Mouse (Mus musculus) E14TG2a.4 (cell line): ENCODE results near the gene Tekt3.

ENCODE experiments used
- H3K27me3 ChIP-seq: 2 replicates; pipeline ENCODE4 v1.6.1; 2014; ENCODE audit warnings: low read length, control low read depth; ENCODE audit not compliant: insufficient read depth
- H3K36me3 ChIP-seq: 2 replicates; pipeline ENCODE4 v1.6.1; 2014; ENCODE audit warnings: low read length, control low read depth; ENCODE audit not compliant: insufficient read depth
- H3K4me1 ChIP-seq: replicated peaks from 2 replicates; pipeline ENCODE4 v1.6.1; 2014; ENCODE audit warnings: low read depth, low read length, control low read depth
- H3K4me3 ChIP-seq: replicated peaks from 2 replicates; pipeline ENCODE4 v1.5.1; 2014; ENCODE audit warnings: mild to moderate bottlenecking, low read length
- H3K9me3 ChIP-seq: 2 replicates; pipeline ENCODE4 v1.6.1; 2014; ENCODE audit warnings: low read length, control low read depth
- CTCF ChIP-seq: conservative IDR thresholded peaks from 2 replicates; pipeline ENCODE4 v1.5.1; 2014; ENCODE audit warnings: low read length
- NANOG ChIP-seq: IDR thresholded peaks from 2 replicates; pipeline ENCODE4 v1.6.1; 2014; ENCODE audit warnings: borderline replicate concordance, low read length, mixed read lengths
- POU5F1 ChIP-seq: IDR thresholded peaks from 2 replicates; pipeline ENCODE4 v1.6.1; 2014; ENCODE audit warnings: low read length, borderline replicate concordance

Tekt3 gene

DNA sequence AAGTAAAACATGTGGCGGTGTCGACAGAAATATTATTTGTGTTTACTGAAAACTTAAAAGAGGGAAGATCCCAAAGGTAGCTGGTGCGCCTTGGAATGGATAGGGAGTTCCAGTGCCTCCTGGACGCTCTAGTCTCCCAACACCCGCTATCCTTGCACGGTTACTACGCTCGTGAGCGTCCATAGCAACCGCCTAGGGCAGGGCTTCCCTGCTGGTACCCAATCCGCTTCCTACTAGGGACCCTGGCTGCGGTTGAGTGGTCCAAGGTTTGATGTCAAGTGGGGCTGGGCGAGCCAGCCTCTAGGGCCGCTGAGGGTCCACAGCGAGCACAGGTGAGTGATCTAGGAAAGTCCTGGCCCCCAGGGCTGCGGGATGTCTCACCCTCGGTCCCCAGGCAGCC, at the start of gene Tekt3:
Tekt3 (plus strand) TSS at position 209 of the 400 bp plus-strand sequence.
- Histone ChIP-seq H3K4me3 (0 out of 2 replicates have a peak within 1 kb of the TSS, but pooled peaks have one; percentile 17), H3K36me3 (no peaks in the 10 kb centered on the region), H3K9me3 (no peaks in the 10 kb centered on the region), H3K4me1 (peaks cover 4% of the 10 kb centered on the region), H3K27me3 (peaks cover 6% of the 10 kb centered on the region; the same call in 1 of the 2 replicates)
- no peak for TF ChIP-seq NANOG
- no peak for TF ChIP-seq POU5F1
- no peak for TF ChIP-seq CTCF

DNA sequence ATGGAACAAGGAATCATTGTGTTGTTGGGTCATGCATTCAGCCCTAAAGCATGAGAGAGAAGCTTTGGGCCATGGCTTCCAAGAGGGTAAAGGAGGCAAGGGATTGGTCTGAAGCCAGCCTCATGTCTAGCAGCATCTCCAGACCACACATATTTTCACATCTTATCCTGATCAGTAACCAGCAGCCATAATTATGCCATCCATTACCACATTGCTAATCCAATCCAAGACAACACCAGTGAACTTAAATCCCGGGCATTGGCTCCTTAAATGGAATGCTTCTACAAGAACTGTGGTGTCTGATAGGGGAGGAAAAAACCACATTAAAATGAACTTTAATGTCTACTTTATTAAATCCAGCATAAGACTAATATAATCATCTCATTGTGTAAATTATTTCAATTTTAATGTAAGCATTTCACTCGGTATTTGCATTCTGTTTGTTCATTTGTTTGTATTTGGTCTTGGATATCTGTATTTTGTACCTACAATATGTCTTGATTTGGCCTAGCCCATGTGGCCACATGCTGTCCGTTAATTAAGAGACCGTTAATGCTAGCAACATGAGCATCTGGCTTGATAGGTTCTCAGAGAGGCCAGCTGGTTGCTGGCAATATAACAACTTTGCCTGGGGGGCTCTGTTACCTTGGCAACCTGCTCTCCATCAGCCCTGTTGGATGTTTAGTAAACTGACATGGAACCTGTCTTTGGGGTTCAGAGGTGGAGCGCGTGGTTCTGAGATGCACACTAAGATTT, 43.9 kb upstream of the Tekt3 start:
- no peaks in the 10 kb centered on the region for H3K27me3 ChIP-seq
- no peak overlapping the region for H3K4me3 ChIP-seq
- H3K4me1 ChIP-seq = no peaks in the 10 kb centered on the region
- TF ChIP-seq NANOG = no peak
- TF ChIP-seq POU5F1 = no peak
- TF ChIP-seq CTCF = no peak
- H3K9me3 ChIP-seq = no peaks in the 10 kb centered on the region
- H3K36me3 ChIP-seq = no peaks in the 10 kb centered on the region

DNA sequence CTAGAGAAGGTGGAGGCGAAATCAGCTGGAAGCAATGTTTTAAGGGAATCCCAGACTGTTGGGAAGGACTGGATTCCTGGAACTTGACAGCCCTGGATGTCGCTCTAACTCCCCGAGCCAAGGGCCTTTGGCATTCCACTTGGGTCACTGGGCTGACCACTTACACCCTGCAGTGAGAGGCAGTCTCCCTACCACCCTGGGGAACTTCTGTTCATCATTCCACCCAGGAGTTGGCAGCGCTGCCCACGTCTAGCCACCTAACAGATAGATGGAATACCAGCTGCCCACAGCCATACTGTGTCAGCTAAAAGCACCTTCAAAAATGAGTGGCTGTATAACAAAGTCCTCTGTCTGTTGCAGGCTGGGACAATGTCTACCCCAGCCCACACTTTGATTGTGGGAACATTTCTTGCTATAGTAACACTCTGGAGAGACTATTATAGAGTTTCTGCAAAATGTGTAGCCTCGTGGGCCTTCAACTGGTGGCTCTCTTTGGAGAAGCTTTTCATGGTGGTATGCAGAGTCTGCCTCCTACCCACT, 43.3 kb upstream of the Tekt3 start:
- H3K4me1 ChIP-seq = no peaks in the 10 kb centered on the region
- TF ChIP-seq POU5F1 = no peak
- no peak for TF ChIP-seq NANOG
- TF ChIP-seq CTCF = no peak
- H3K9me3 ChIP-seq = no peaks in the 10 kb centered on the region
- no peaks in the 10 kb centered on the region for H3K36me3 ChIP-seq
- no peak overlapping the region for H3K4me3 ChIP-seq
- H3K27me3 ChIP-seq = no peaks in the 10 kb centered on the region

DNA sequence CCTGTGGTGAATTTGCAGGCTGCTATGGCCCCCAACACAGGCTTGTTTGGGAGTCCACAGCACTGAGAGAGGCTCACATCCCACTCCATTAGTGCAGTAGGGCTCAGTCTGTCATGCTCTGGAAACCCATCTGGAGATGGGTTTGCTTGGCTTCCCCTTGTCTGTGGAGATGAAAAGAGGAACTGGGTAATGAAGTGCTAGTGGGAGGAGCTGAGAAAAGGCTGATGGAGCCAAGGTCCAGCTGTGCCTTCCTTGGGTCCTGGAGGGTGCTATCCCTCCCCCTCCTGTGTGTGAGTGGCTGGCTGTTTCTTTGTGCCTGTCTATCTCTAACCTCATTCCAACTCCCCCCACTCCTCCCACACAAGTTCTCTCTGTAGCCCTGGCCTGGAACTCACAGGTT, 40.8 kb upstream of the Tekt3 start:
- TF ChIP-seq POU5F1 = no peak
- no peak for TF ChIP-seq NANOG
- no peak for TF ChIP-seq CTCF
- no peaks in the 10 kb centered on the region for H3K9me3 ChIP-seq
- H3K4me1 ChIP-seq = no peaks in the 10 kb centered on the region
- H3K36me3 ChIP-seq = no peaks in the 10 kb centered on the region
- H3K4me3 ChIP-seq = no peak overlapping the region
- no peaks in the 10 kb centered on the region for H3K27me3 ChIP-seq

DNA sequence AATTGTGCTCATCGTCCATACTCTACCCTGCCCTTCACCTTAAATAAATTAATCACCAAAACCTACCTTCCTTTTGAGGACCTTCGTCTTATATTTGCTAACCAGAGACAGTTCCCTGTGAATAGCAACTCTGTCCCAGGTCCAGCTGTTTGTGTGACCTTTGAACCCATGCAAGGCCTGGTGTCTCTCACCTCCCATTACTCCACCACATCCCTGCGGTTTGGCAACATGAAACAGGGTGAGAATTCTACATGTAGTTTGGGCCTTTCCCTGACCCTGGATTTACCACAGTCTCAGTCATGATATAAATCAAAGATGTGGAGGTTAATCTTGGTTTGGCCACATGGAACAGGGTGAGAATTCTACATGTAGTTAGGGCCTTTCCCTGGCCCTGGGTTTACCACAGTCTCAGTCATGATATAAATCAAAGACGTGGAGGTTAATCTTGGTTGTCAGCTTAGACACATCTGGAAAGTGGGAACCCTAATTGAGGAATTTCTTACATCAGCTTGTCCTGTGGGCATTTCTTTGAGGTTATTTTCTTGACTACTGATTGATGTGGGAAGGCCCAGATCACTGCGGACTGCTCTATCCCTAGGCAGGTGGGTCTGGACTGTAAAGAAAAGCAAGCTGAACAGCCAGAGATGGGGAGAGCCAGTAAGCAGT, 40.2 kb upstream of the Tekt3 start:
- Histone ChIP-seq H3K4me1 (no peaks in the 10 kb centered on the region), H3K27me3 (no peaks in the 10 kb centered on the region), H3K4me3 (no peak overlapping the region), H3K36me3 (no peaks in the 10 kb centered on the region), H3K9me3 (no peaks in the 10 kb centered on the region)
- TF ChIP-seq CTCF (no peak), NANOG (no peak), POU5F1 (no peak)

DNA sequence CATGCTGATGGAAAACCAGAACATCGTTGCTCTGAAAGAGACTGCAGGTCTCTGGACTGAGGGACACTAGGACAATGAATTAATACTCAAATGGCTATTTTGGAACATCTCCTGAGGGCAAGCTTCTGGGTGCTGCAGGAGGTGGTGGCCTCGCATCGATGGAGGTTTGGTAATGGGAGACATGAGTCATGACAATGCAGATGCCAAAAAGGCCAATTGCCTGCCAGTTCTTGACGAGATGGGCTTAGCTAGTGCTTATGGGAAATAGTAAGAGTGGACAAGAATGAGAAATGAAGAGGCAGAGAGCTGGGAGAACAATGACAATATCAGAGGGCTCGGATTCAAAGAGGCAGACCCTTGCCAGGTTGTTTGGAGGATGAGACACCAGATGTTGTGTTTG, 38.0 kb upstream of the Tekt3 start:
- H3K36me3 ChIP-seq = no peaks in the 10 kb centered on the region
- TF ChIP-seq NANOG (no peak), POU5F1 (no peak), CTCF (no peak)
- H3K4me3 ChIP-seq = no peak overlapping the region

DNA sequence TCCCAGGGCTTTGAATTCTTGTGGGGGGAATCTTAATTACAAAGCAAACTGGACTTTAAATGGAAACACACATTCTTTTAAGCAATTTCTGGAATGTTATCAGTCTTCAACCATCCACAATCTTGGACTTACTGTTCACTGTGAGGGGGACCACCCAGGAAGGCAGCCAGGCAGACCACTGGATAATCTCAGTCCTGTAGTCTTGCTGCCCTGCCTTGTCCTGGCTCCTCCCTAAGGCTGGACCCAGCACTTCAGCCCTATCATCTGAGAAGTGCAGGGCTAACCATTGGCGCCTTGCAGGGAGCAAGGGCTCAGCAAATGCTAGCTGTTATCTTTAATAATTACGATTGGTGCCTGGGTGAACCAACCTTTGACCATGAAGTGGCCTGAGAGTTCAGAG, 37.3 kb upstream of the Tekt3 start:
- H3K4me1 ChIP-seq = no peaks in the 10 kb centered on the region
- H3K27me3 ChIP-seq = no peaks in the 10 kb centered on the region
- H3K36me3 ChIP-seq = no peaks in the 10 kb centered on the region
- no peak overlapping the region for H3K4me3 ChIP-seq
- no peaks in the 10 kb centered on the region for H3K9me3 ChIP-seq
- TF ChIP-seq NANOG (no peak), CTCF (no peak), POU5F1 (no peak)

More for the DNA sequence above, 38.0 kb upstream of the Tekt3 start:
- Histone ChIP-seq H3K9me3 (no peaks in the 10 kb centered on the region), H3K27me3 (no peaks in the 10 kb centered on the region), H3K4me1 (no peaks in the 10 kb centered on the region)

DNA sequence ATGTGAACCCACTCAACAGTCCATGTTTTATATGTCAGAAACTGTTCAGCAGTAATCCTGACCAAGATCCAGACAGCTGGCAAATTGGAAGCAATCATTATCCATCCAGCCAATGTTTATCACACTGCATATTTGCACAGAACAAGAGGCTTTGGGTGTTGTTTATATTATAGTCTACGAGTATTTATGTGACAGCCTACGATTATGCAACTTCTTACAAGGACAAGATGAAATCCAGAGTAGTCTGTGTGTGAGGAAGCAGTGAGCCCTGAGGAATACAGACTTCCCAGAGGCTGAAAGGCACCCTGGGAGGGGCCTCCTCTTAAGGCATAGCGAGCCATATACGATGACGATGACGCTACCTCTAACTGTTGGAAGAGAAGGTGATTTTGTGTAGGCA, 36.0 kb upstream of the Tekt3 start:
- Histone ChIP-seq H3K4me3 (no peak overlapping the region), H3K27me3 (no peaks in the 10 kb centered on the region), H3K9me3 (no peaks in the 10 kb centered on the region), H3K4me1 (0 out of 2 replicates have a peak, but pooled peaks cover 3% of the 10 kb centered on the region), H3K36me3 (no peaks in the 10 kb centered on the region)
- no peak for TF ChIP-seq POU5F1
- no peak for TF ChIP-seq CTCF
- no peak for TF ChIP-seq NANOG
